Mouse (Mus musculus) kidney, adult 9 months (tissue): Measurements from ENCODE around the gene Osr1.

Experiments used
- DNase-seq: peaks from one replicate; pipeline ENCODE4 v3.0.0; 2022

Gene Osr1

GRCm38 (mm10) chr12:9587732-9588131 is 17.8 kb downstream of the Osr1 start:
- no peak for DNase-seq

GRCm38 (mm10) chr12:9589561-9590134 is 19.7 kb downstream of the Osr1 start:
- no peak for DNase-seq

DNA sequence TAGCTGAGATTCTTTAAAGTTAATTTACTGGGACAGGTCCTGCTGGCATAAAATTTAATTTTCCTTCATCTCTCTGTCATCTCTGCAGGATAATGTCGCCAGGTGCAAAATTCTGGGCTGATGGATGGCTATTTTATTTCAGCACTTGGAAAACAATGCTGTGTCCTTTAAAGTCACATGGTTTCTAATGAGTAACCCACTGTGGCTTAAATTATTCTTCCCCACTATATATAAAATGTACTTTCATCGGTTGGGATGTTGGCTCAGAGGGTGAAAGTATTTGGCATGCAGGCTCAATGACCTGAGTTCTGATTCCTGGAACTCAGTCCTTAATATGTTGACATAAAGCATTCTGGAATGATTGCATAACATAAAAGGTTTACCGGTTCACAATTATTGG is 21.2 kb downstream of the Osr1 start:
- DNase-seq = no peak

GRCm38 (mm10) chr12:9598219-9598618 is 28.3 kb downstream of the Osr1 start:
- no peak for DNase-seq
